Mouse (Mus musculus) ES-E14 (cell line): ENCODE measurements around the gene Zfp385a. TPM values are rescaled to one million over a fixed set of nuclear protein-coding genes. Genes with fewer than 3 reads are reported as not detected.

Experiments
- DNase-seq: peaks from one replicate; pipeline ENCODE4 v3.0.0-alpha.2; 2013; ENCODE audit warnings: low read depth, low spot score
- H3K27ac ChIP-seq: 2 replicates; pipeline ENCODE4 v1.5.1; 2012; ENCODE audit warnings: low read depth, mild to moderate bottlenecking, low read length, moderate library complexity, mixed read lengths; ENCODE audit not compliant: poor library complexity, insufficient read depth, severe bottlenecking
- H3K36me3 ChIP-seq: 2 replicates; pipeline ENCODE4 v1.6.1; 2012; ENCODE audit warnings: mild to moderate bottlenecking, low read length, moderate library complexity, mixed read lengths; ENCODE audit not compliant: control insufficient read depth, poor library complexity, insufficient read depth, severe bottlenecking
- H3K4me1 ChIP-seq, 2 experiments: fragments of 150-350 bp in 1 of 2; sonication (generic) in 1 of 2; 2 replicates each; pipeline ENCODE4 v1.6.1; 2012; ENCODE audit warnings: low read length in 2 of 2, mild to moderate bottlenecking in 1 of 2, mixed read lengths in 1 of 2; ENCODE audit not compliant: control insufficient read depth in 2 of 2, insufficient read depth in 2 of 2, poor library complexity in 1 of 2
- H3K4me3 ChIP-seq, 2 experiments: fragments of 150-350 bp in 1 of 2; sonication (generic) in 1 of 2; 2 replicates each; pipeline ENCODE4 v1.5.1; 2012; ENCODE audit warnings: low read length in 2 of 2, low read depth in 1 of 2, mild to moderate bottlenecking in 1 of 2, mixed read lengths in 1 of 2; ENCODE audit not compliant: insufficient read depth in 1 of 2, poor library complexity in 1 of 2, severe bottlenecking in 1 of 2
- H3K9ac ChIP-seq: 2 replicates; pipeline ENCODE4 v1.6.1; 2012; ENCODE audit warnings: low read depth, mild to moderate bottlenecking, low read length, mixed read lengths; ENCODE audit not compliant: poor library complexity, insufficient read depth, severe bottlenecking
- H3K9me3 ChIP-seq: fragments of 150-350 bp; sonication (generic); 2 replicates; pipeline ENCODE4 v1.6.1; 2012; ENCODE audit warnings: low read depth, mild to moderate bottlenecking, low read length; ENCODE audit not compliant: control insufficient read depth, insufficient read depth
- CHD2 ChIP-seq: IDR thresholded peaks from 2 replicates; pipeline ENCODE4 v1.6.1; 2014; ENCODE audit warnings: mild to moderate bottlenecking, low read depth, low read length, inconsistent platforms
- HCFC1 ChIP-seq: IDR thresholded peaks from 2 replicates; pipeline ENCODE4 v1.6.1; 2012; ENCODE audit warnings: low read length, inconsistent platforms, borderline replicate concordance; ENCODE audit not compliant: insufficient read depth
- MAFK ChIP-seq: IDR thresholded peaks from 2 replicates; pipeline ENCODE4 v1.6.1; 2014; ENCODE audit warnings: mild to moderate bottlenecking, low read depth, low read length, inconsistent platforms; ENCODE audit not compliant: insufficient read depth
- ZC3H11A ChIP-seq: IDR thresholded peaks from 2 replicates; pipeline ENCODE4 v1.6.1; 2012; ENCODE audit warnings: low read depth, mild to moderate bottlenecking, inconsistent platforms, low read length, borderline replicate concordance
- ZNF384 ChIP-seq: IDR thresholded peaks from 2 replicates; pipeline ENCODE4 v1.6.1; 2012; ENCODE audit warnings: low read depth, low read length, inconsistent platforms
- in situ Hi-C, 2 experiments: fragments of 600-800 bp; cut with MboI; formaldehyde crosslinking; loops; one replicate each; pipeline ENCODE4 v1.15.1; 2025; ENCODE audit warnings: low sequenced_read_pairs in 2 of 2, inconsistent platforms in 1 of 2; ENCODE audit not compliant: unreplicated experiment in 2 of 2
- total RNA-seq: library from RNA; depleted of rRNA; stranded (reverse); fragments of 300-350 nt; gene quantifications from 2 replicates; pipeline ENCODE4 v1.2.3, GENCODE M21; 2012

Gene Zfp385a
- total RNA-seq, 1 experiment, result 5.9 TPM

- no peak for DNase-seq
- no peaks in the 10 kb centered on the region; the same call in 1 of the 2 replicates for H3K9me3 ChIP-seq
- H3K4me1 ChIP-seq, result peaks cover 6 to 27% of the 10 kb centered on the region in 2 experiments; a peak in 3 of 4 replicates
- H3K4me3 ChIP-seq, result peak overlapping the region; percentile 68 to 77
- in situ Hi-C loops, result loop anchor here in 1 of 2 experiments (25.0 kb wide), 1 partner anchor 317 kb away; the partner anchor contains the start of genes Hoxc6, Hoxc8 and Hoxc9
- no peak overlapping the region for H3K27ac ChIP-seq
- peak overlapping the region; percentile 34; the same call in 1 of the 2 replicates for H3K9ac ChIP-seq
- no peaks in the 10 kb centered on the region for H3K36me3 ChIP-seq
- no peak for TF ChIP-seq MAFK
- TF ChIP-seq CHD2, result no peak
- TF ChIP-seq ZC3H11A, result no peak
- TF ChIP-seq ZNF384, result no peak
- TF ChIP-seq HCFC1, result no peak
Measured at GRCm38 (mm10) chr15:103304616-103304969, 35.3 kb downstream of the Zfp385a start.

- peaks cover 5 to 29% of the 10 kb centered on the region in 2 experiments; a peak in 3 of 4 replicates for H3K4me1 ChIP-seq
- H3K9me3 ChIP-seq, result no peaks in the 10 kb centered on the region; the same call in 1 of the 2 replicates
- DNase-seq, result no peak
- no peak overlapping the region for H3K27ac ChIP-seq
- no peaks in the 10 kb centered on the region for H3K36me3 ChIP-seq
- H3K9ac ChIP-seq, result peak overlapping the region; percentile 34; the same call in 1 of the 2 replicates
- in situ Hi-C loops, result loop anchor here in 1 of 2 experiments (25.0 kb wide), 1 partner anchor 317 kb away; the partner anchor contains the start of genes Hoxc6, Hoxc8 and Hoxc9
- peak overlapping the region; percentile 68 to 77; a peak in 3 of 4 replicates for H3K4me3 ChIP-seq
- no peak for TF ChIP-seq CHD2
- no peak for TF ChIP-seq ZC3H11A
Measured at GRCm38 (mm10) chr15:103303916-103304615, 35.8 kb downstream of the Zfp385a start.

GRCm38 (mm10) chr15:103302341-103303021 lies 37.4 kb downstream of the Zfp385a start:
- TF ChIP-seq MAFK (no peak), CHD2 (no peak)
- in situ Hi-C loops, result loop anchor here in 1 of 2 experiments (25.0 kb wide), 1 partner anchor 315 kb away; the partner anchor contains the start of genes Hoxc6, Hoxc8 and Hoxc9
- H3K27ac ChIP-seq, result no peak overlapping the region
- peaks cover 4 to 31% of the 10 kb centered on the region in 2 experiments; a peak in 3 of 4 replicates for H3K4me1 ChIP-seq
- H3K9me3 ChIP-seq, result no peaks in the 10 kb centered on the region; the same call in 1 of the 2 replicates
- no peak overlapping the region for H3K4me3 ChIP-seq
- no peak overlapping the region for H3K9ac ChIP-seq
- no peak for DNase-seq
- no peaks in the 10 kb centered on the region for H3K36me3 ChIP-seq

GRCm38 (mm10) chr15:103301547-103302340 lies 38.1 kb downstream of the Zfp385a start:
- in situ Hi-C loops, result loop anchor here in 1 of 2 experiments (25.0 kb wide), 1 partner anchor 314 kb away; the partner anchor contains the start of genes Hoxc6, Hoxc8 and Hoxc9

More at GRCm38 (mm10) chr15:103301547-103302340, 38.1 kb downstream of the Zfp385a start:
- no peak overlapping the region for H3K4me3 ChIP-seq
- peaks cover 4 to 34% of the 10 kb centered on the region in 2 experiments; a peak in 3 of 4 replicates for H3K4me1 ChIP-seq
- H3K9ac ChIP-seq, result no peak overlapping the region
- no peak for TF ChIP-seq HCFC1
- no peak for TF ChIP-seq ZNF384
- TF ChIP-seq ZC3H11A, result no peak
- no peak for TF ChIP-seq MAFK
- TF ChIP-seq CHD2, result no peak
- 0 out of 2 replicates have a peak, but pooled peaks cover under 1% of the 10 kb centered on the region for H3K36me3 ChIP-seq
- H3K9me3 ChIP-seq, result no peaks in the 10 kb centered on the region; the same call in 1 of the 2 replicates
- no peak overlapping the region for H3K27ac ChIP-seq
- DNase-seq, result no peak
